Mouse (Mus musculus): ENCODE results near the gene R3hdm2.

GRCm38 (mm10) chr10:127522088-127522581 is 142.0 kb downstream of the R3hdm2 start, which contains the start of gene Shmt2:
- TF ChIP-seq CTCF (conservative IDR thresholded peaks at IDR 0.05; ENCODE audit: low read length) (no peak), POU5F1 (IDR thresholded peaks at IDR 0.05; ENCODE audit: borderline replicate concordance, low read length) (no peak; the same call in 1 of the 2 replicates)
